Mouse (Mus musculus) stomach, postnatal 0 days (tissue): ENCODE data around the gene Smim22. TPM values are rescaled to one million over a fixed set of nuclear protein-coding genes. Genes with fewer than 3 reads are reported as not detected.

Source experiments
- ATAC-seq: fragments of 200-750 bp; cut with Nextera tagmentation; 2 replicates; pipeline ENCODE4 v1.8.0; 2017; ENCODE audit not compliant: low FRiP score, low TSS enrichment
- DNase-seq: peaks from one replicate; pipeline ENCODE4 v3.0.0-alpha.2; 2016; ENCODE audit warnings: low spot score
- H3K27ac ChIP-seq: fragments of 300-500 bp; sonication (generic); replicated peaks from 2 replicates; pipeline ENCODE4 v1.5.1; 2014; ENCODE audit warnings: mild to moderate bottlenecking, control low read depth
- H3K27me3 ChIP-seq: fragments of 300-500 bp; sonication (generic); 2 replicates; pipeline ENCODE4 v1.6.1; 2014; ENCODE audit warnings: low read length; ENCODE audit not compliant: control insufficient read depth, insufficient read depth
- H3K36me3 ChIP-seq: fragments of 300-500 bp; sonication (generic); 2 replicates; pipeline ENCODE4 v1.6.1; 2014; ENCODE audit warnings: low read length, mixed read lengths; ENCODE audit not compliant: control insufficient read depth, insufficient read depth
- H3K4me1 ChIP-seq: fragments of 300-500 bp; sonication (generic); replicated peaks from 2 replicates; pipeline ENCODE4 v1.6.1; 2014; ENCODE audit warnings: antibody characterized with exemption; ENCODE audit not compliant: control insufficient read depth, insufficient read depth
- H3K4me2 ChIP-seq: fragments of 300-500 bp; sonication (generic); replicated peaks from 2 replicates; pipeline ENCODE4 v1.6.1; 2014; ENCODE audit warnings: low read depth, mild to moderate bottlenecking, control low read depth, moderate library complexity
- H3K4me3 ChIP-seq: fragments of 300-500 bp; sonication (generic); 2 replicates; pipeline ENCODE4 v1.5.1; 2014; ENCODE audit warnings: low read depth, low read length, control low read depth
- H3K9ac ChIP-seq: fragments of 300-500 bp; sonication (generic); 2 replicates; pipeline ENCODE4 v1.6.1; 2014; ENCODE audit warnings: mild to moderate bottlenecking, low read length, control low read depth, mixed read lengths
- H3K9me3 ChIP-seq: fragments of 300-500 bp; sonication (generic); 2 replicates; pipeline ENCODE4 v1.6.1; 2016; ENCODE audit warnings: low read length; ENCODE audit not compliant: control insufficient read depth
- CTCF ChIP-seq: IDR thresholded peaks from 2 replicates; pipeline ENCODE4 v1.5.1; 2016; ENCODE audit warnings: antibody characterized with exemption, low read depth, mild to moderate bottlenecking, moderate library complexity
- EP300 ChIP-seq: optimal IDR thresholded peaks from 2 replicates; pipeline ENCODE3; 2016; ENCODE audit warnings: antibody characterized with exemption
- WGBS: fragments of 180-500 bp; shearing (Covaris S2); extraction: QIAGEN DNeasy Blood & Tissue Kit; methylation state at CpG from one replicate; pipeline ENCODE4 v1.1.7; 2014; 5-methylcytosine and 5-hydroxymethylcytosine counted together
- polyA plus RNA-seq: library from polyadenylated mRNA; unstranded; fragments of >200 nt; fragmentation: Nextera tagmentation; extraction: Ambion mirVana; gene quantifications from 2 replicates; pipeline ENCODE4 v1.2.1, GENCODE M21; 2015

Gene Smim22
- polyA plus RNA-seq, 1 experiment from 2014 or later = 112 TPM

GRCm38 (mm10) chr16:5050251-5051110, 43.4 kb downstream of the Smim22 start:
- H3K9me3 ChIP-seq = no peaks in the 10 kb centered on the region
- DNase-seq (peak; percentile 79), ATAC-seq (peak; percentile 74)
- peak overlapping the region; percentile 90 for H3K4me2 ChIP-seq
- H3K27me3 ChIP-seq = no peaks in the 10 kb centered on the region
- no peaks in the 10 kb centered on the region for H3K4me1 ChIP-seq
- H3K36me3 ChIP-seq = peaks cover 15% of the 10 kb centered on the region
- peak overlapping the region; percentile 98 for H3K27ac ChIP-seq
- under 1% methylated on average over 78 of the region's 78 CpGs for WGBS
- peak overlapping the region; percentile 90 for H3K4me3 ChIP-seq
- H3K9ac ChIP-seq = peak overlapping the region; percentile 88
- TF ChIP-seq CTCF (peak; percentile 35; the same call in 1 of the 2 replicates), EP300 (no peak)

Other genes with a start within 250 kb of the Smim22 start
- gene Cdip1, start 217.0 kb upstream of the Smim22 start, polyA plus RNA-seq = 35.4 and 38.8 TPM in 2 replicates
- gene 4930562C15Rik, start 171.9 kb upstream of the Smim22 start, polyA plus RNA-seq = 0.23 and 0.32 TPM in 2 replicates
- 32.1 and 40.0 TPM in 2 replicates for gene Ubald1, start 127.0 kb upstream of the Smim22 start, polyA plus RNA-seq
- gene Mgrn1, start 121.0 kb upstream of the Smim22 start, polyA plus RNA-seq = 43.0 and 44.0 TPM in 2 replicates
- 92.9 and 93.6 TPM in 2 replicates for gene Nudt16l1, start 68.5 kb upstream of the Smim22 start, polyA plus RNA-seq
- gene Anks3, start 43.1 kb upstream of the Smim22 start, polyA plus RNA-seq = 21.6 and 22.7 TPM in 2 replicates
- gene Sept12, start 9.4 kb upstream of the Smim22 start, polyA plus RNA-seq = not detected in 2 replicates
- 36.6 and 44.7 TPM in 2 replicates for gene Rogdi, start 6.3 kb downstream of the Smim22 start, polyA plus RNA-seq
- 64.8 and 65.2 TPM in 2 replicates for gene Glyr1, start 42.6 kb downstream of the Smim22 start, polyA plus RNA-seq
- 9.1 and 9.3 TPM in 2 replicates for gene Ubn1, start 42.8 kb downstream of the Smim22 start, polyA plus RNA-seq
- gene Ppl, start 125.1 kb downstream of the Smim22 start, polyA plus RNA-seq = 61.5 and 66.2 TPM in 2 replicates
- gene Sec14l5, start 139.8 kb downstream of the Smim22 start, polyA plus RNA-seq = 0.04 TPM in 2 replicates
- 11.2 and 13.0 TPM in 2 replicates for gene Nagpa, start 196.7 kb downstream of the Smim22 start, polyA plus RNA-seq
- 11.8 and 13.1 TPM in 2 replicates for gene AU021092, start 215.0 kb downstream of the Smim22 start, polyA plus RNA-seq
- gene Alg1, start 226.3 kb downstream of the Smim22 start, polyA plus RNA-seq = 23.0 and 23.4 TPM in 2 replicates
- 28.5 and 29.1 TPM in 2 replicates for gene Eef2kmt, start 248.7 kb downstream of the Smim22 start, polyA plus RNA-seq